Mouse (Mus musculus) cortical plate, adult 2 months (tissue): Measurements from ENCODE around the gene Ssr4. TPM values are rescaled to one million over a fixed set of nuclear protein-coding genes. Genes with fewer than 3 reads are reported as not detected.
"Not testable (repeated sequence)": the region's sequence is repeated elsewhere in the genome, so short reads cannot be mapped to it uniquely, and the experiment has no call there.

Experiments
- H3K27ac ChIP-seq: fragments of 200-500 bp; 2 replicates; pipeline ENCODE4 v1.5.1; 2012; ENCODE audit warnings: low read length, control low read depth, inconsistent platforms; ENCODE audit not compliant: insufficient read depth
- H3K4me1 ChIP-seq: fragments of 200-500 bp; 2 replicates; pipeline ENCODE4 v1.6.1; 2011; ENCODE audit warnings: low read length; ENCODE audit not compliant: control insufficient read depth, insufficient read depth
- H3K4me3 ChIP-seq: fragments of 200-500 bp; 2 replicates; pipeline ENCODE4 v1.5.1; 2011; ENCODE audit warnings: mild to moderate bottlenecking, low read length, control low read depth; ENCODE audit not compliant: insufficient read depth
- CTCF ChIP-seq: fragments of 200-500 bp; IDR thresholded peaks from 2 replicates; pipeline ENCODE4 v1.5.1; 2011; ENCODE audit warnings: mild to moderate bottlenecking, control low read depth, low read length; ENCODE audit not compliant: insufficient read depth; ENCODE audit errors: extremely low read depth
- POLR2A ChIP-seq: fragments of 200-500 bp; IDR thresholded peaks from 2 replicates; pipeline ENCODE4 v1.6.1; 2011; ENCODE audit warnings: mild to moderate bottlenecking, low read length, control low read depth; ENCODE audit not compliant: insufficient read depth; ENCODE audit errors: extremely low read depth
- polyA plus RNA-seq: library from polyadenylated mRNA; depleted of rRNA; stranded (reverse); fragments of >200 nt; gene quantifications from 2 replicates; pipeline ENCODE4 v1.2.3, GENCODE M21; 2012; rRNA removed

Gene Ssr4
- 148 and 151 TPM in 2 replicates for polyA plus RNA-seq

- TF ChIP-seq CTCF (no peak), POLR2A (no peak)
- H3K4me1 ChIP-seq = peaks cover 1% of the 10 kb centered on the region; the same call in 1 of the 2 replicates
- H3K4me3 ChIP-seq = peak within 1 kb of the TSS; percentile 58
- H3K27ac ChIP-seq = peak within 1 kb of the TSS; percentile 49; the same call in 1 of the 2 replicates
Measured at GRCm38 (mm10) chrX:73786364-73787224, at the start of gene Ssr4, which contains the start of gene Idh3g. Gene Ssr4, plus strand, starts transcription at chrX:73787028. Gene Idh3g, minus strand, starts transcription at chrX:73786897.

GRCm38 (mm10) chrX:73738155-73738554 lies 48.7 kb upstream of the Ssr4 start:
- Histone ChIP-seq H3K4me1 (no peaks in the 10 kb centered on the region), H3K4me3 (no peak overlapping the region), H3K27ac (no peak overlapping the region)
- 0 out of 2 replicates have a peak, but pooled peaks have one; percentile 11 for TF ChIP-seq CTCF
- TF ChIP-seq POLR2A = no peak

- no peak overlapping the region for H3K27ac ChIP-seq
- TF ChIP-seq CTCF (no peak), POLR2A (no peak)
- H3K4me3 ChIP-seq = no peak overlapping the region
- no peaks in the 10 kb centered on the region for H3K4me1 ChIP-seq
Measured at GRCm38 (mm10) chrX:73739151-73739550, 47.7 kb upstream of the Ssr4 start.

- H3K4me3 ChIP-seq, H3K27ac ChIP-seq, H3K4me1 ChIP-seq: not testable (repeated sequence)
Measured at GRCm38 (mm10) chrX:73739841-73740240, 47.0 kb upstream of the Ssr4 start.

- no peaks in the 10 kb centered on the region for H3K4me1 ChIP-seq
- no peak for TF ChIP-seq CTCF
- no peak for TF ChIP-seq POLR2A
Measured at GRCm38 (mm10) chrX:73744774-73745481, 41.9 kb upstream of the Ssr4 start.

GRCm38 (mm10) chrX:73748977-73749376 lies 37.9 kb upstream of the Ssr4 start:
- TF ChIP-seq POLR2A = no peak
- no peaks in the 10 kb centered on the region for H3K4me1 ChIP-seq
- no peak overlapping the region for H3K4me3 ChIP-seq
- no peak overlapping the region for H3K27ac ChIP-seq

More at GRCm38 (mm10) chrX:73744774-73745481, 41.9 kb upstream of the Ssr4 start:
- H3K4me3 ChIP-seq = no peak overlapping the region
- no peak overlapping the region for H3K27ac ChIP-seq

GRCm38 (mm10) chrX:73756334-73757140 lies 30.3 kb upstream of the Ssr4 start, which contains the start of gene Plxnb3:
Gene Plxnb3, plus strand, starts transcription at chrX:73757090.
- peak within 1 kb of the TSS; percentile 46 for H3K27ac ChIP-seq

GRCm38 (mm10) chrX:73758611-73759290 lies 28.1 kb upstream of the Ssr4 start:
- H3K27ac ChIP-seq = peak overlapping the region; percentile 76; the same call in 1 of the 2 replicates
- TF ChIP-seq CTCF (no peak), POLR2A (no peak)
- no peaks in the 10 kb centered on the region for H3K4me1 ChIP-seq
- H3K4me3 ChIP-seq = no peak overlapping the region

More at GRCm38 (mm10) chrX:73756334-73757140, 30.3 kb upstream of the Ssr4 start, which contains the start of gene Plxnb3:
- Histone ChIP-seq H3K4me3 (peak within 1 kb of the TSS; percentile 29; the same call in 1 of the 2 replicates), H3K4me1 (no peaks in the 10 kb centered on the region)
- TF ChIP-seq CTCF (no peak), POLR2A (no peak)

- Histone ChIP-seq H3K4me3 (no peak overlapping the region), H3K27ac (no peak overlapping the region), H3K4me1 (no peaks in the 10 kb centered on the region)
- TF ChIP-seq CTCF (no peak), POLR2A (no peak)
Measured at GRCm38 (mm10) chrX:73765311-73765710, 21.5 kb upstream of the Ssr4 start.

- peak; percentile 42 for TF ChIP-seq CTCF
- no peak for TF ChIP-seq POLR2A
- Histone ChIP-seq H3K4me3 (no peak overlapping the region), H3K4me1 (no peaks in the 10 kb centered on the region), H3K27ac (no peak overlapping the region)
Measured at GRCm38 (mm10) chrX:73767267-73767666, 19.6 kb upstream of the Ssr4 start.
